ENCODE assay signal across 18 mouse cellular contexts in genomic region chr17:42717161-42717560, GRCm38 (mm10). TPM values are rescaled to one million over a fixed set of nuclear protein-coding genes. Genes with fewer than 3 reads are reported as not detected.
DNase-seq lines count a peak whose midpoint lies in the region; TF ChIP-seq lines count a peak whose summit lies in the region.
"Had no signal": no experiment of that assay in that cellular context is flagged by ENCODE, and none has a peak within 500 bp of the region (broad histone marks: within the 10 kb centered on the region; RNA-seq: fewer than 3 reads in every experiment).

No protein-coding gene starts in this region.

- intact Hi-C loops in left cerebral cortex, adult 2 months (cut with DNase I) = no loop called here
- intact Hi-C loops in left cerebral cortex, postnatal 14 days (cut with DNase I) = no loop called here

- no peak overlapping the region for H3K27ac ChIP-seq in left cerebral cortex, adult 2 months
- H3K27ac ChIP-seq: heart, embryonic 15.5 days; hindbrain, embryonic 14.5 days; macrophage; neural tube, embryonic 12.5 days had no signal

- no peak for DNase-seq in left cerebral cortex, adult 2 months (ENCODE audit: extremely low spot score in 1 of 2, low spot score in 2 of 2)
- DNase-seq in left cerebral cortex, postnatal 14 days (ENCODE audit: low spot score in 2 of 2) = no peak
- DNase-seq in A20 (ENCODE audit: low read depth, low spot score) (peak; percentile 36), ES-CJ7 (ENCODE audit: low read depth, low spot score) (peak; percentile 17)
- DNase-seq in c-Kit-positive CD71-positive TER-119-negative erythroid progenitor cells, embryonic 14.5 days (ENCODE audit: low read depth) = peak; percentile 0
- DNase-seq in right cerebral cortex, postnatal 10 days (ENCODE audit: low spot score in 2 of 2) = no peak
- DNase-seq in heart, adult 18-20 months = no peak
- no peak for DNase-seq in right cerebral cortex, adult 2 months (ENCODE audit: low spot score in 2 of 2)
- DNase-seq: adrenal gland, adult 8-10 months; cerebellum, postnatal 36 days; gastrocnemius, postnatal 14 days; kidney, adult 8-10 months; spleen, adult 18-20 months; thymus, postnatal 4 days had no signal

- H3K4me3 ChIP-seq in left cerebral cortex, adult 2 months = no peak overlapping the region
- H3K4me3 ChIP-seq: heart, embryonic 15.5 days; neural tube, embryonic 12.5 days had no signal

- peak; percentile 62 for TF ChIP-seq CTCF in left cerebral cortex, adult 2 months (IDR thresholded peaks at IDR 0.05)

RNA-seq across cellular contexts. Expression of gene Adgrf2, which starts 24.8 kb away (rescaled TPM):
- total RNA-seq in left cerebral cortex, adult 2 months (2021) = 1 to 10 TPM; 1.1 to 1.3 TPM
- under 1 TPM; 0.44 to 0.68 TPM for total RNA-seq in left cerebral cortex, postnatal 14 days (2021)
- total RNA-seq in heart, adult 18-20 months (2021) = under 1 TPM; 0.12 to 0.18 TPM

RNA-seq across cellular contexts. Expression of gene Adgrf4, which starts 25.1 kb away (rescaled TPM):
- total RNA-seq in left cerebral cortex, adult 2 months (2021) = 1 to 10 TPM; 1.7 to 2.1 TPM
- total RNA-seq in left cerebral cortex, postnatal 14 days (2021) = under 1 TPM; 0.57 to 0.59 TPM
- total RNA-seq in heart, adult 18-20 months (2021) = under 1 TPM; 0.15 to 0.23 TPM

Comparison
In these comparisons a context has a peak if more than half of its experiments do, and no peak if none do; other contexts are left out.
1. DNase-seq: peak in A20 (single experiment), ES-CJ7 (single experiment) and c-Kit-positive CD71-positive TER-119-negative erythroid progenitor cells, embryonic 14.5 days (single experiment); none in left cerebral cortex, adult 2 months (0 of 2), left cerebral cortex, postnatal 14 days (0 of 2), right cerebral cortex, postnatal 10 days (0 of 2), heart, adult 18-20 months (0 of 2) and right cerebral cortex, adult 2 months (0 of 2).